Mouse (Mus musculus) stomach, postnatal 0 days (tissue): ENCODE measurements around the gene Rtl5.

Experiments used
- CTCF ChIP-seq: IDR thresholded peaks from 2 replicates; pipeline ENCODE4 v1.5.1; 2016; ENCODE audit warnings: antibody characterized with exemption, low read depth, mild to moderate bottlenecking, moderate library complexity
- EP300 ChIP-seq: optimal IDR thresholded peaks from 2 replicates; pipeline ENCODE3; 2016; ENCODE audit warnings: antibody characterized with exemption

GRCm38 (mm10) chrX:102037506-102037905 lies 33.6 kb downstream of the Rtl5 start:
- TF ChIP-seq CTCF (no peak), EP300 (no peak)
